Mouse (Mus musculus): Measurements from ENCODE around the gene Plac1. TPM values are rescaled to one million over a fixed set of nuclear protein-coding genes. Genes with fewer than 3 reads are reported as not detected.

Gene Plac1
- polyA plus RNA-seq, 1 experiment from 2014 or later: 0.26 TPM

- Histone ChIP-seq H3K27ac (ENCODE audit: low read depth) (no peak overlapping the region), H3K4me1 (ENCODE audit: insufficient read depth) (peaks cover 3% of the 10 kb centered on the region; the same call in 1 of the 2 replicates), H3K4me3 (ENCODE audit: low read depth, low read length) (no peak overlapping the region), H3K9ac (replicated peaks) (no peak overlapping the region), H3K4me2 (ENCODE audit: low read depth, low read length) (no peak overlapping the region), H3K36me3 (replicated peaks; ENCODE audit: insufficient read depth, low read length) (no peaks in the 10 kb centered on the region), H3K9me3 (ENCODE audit: low read length) (no peaks in the 10 kb centered on the region), H3K27me3 (ENCODE audit: insufficient read depth, low read length) (peaks cover 3% of the 10 kb centered on the region; the same call in 1 of the 2 replicates)
- WGBS (ENCODE audit: insufficient replicate concordance): 68% methylated on average over 2 of the region's 2 CpGs
- DNase-seq (no peak), ATAC-seq (no peak)
- TF ChIP-seq CTCF (IDR thresholded peaks at IDR 0.05; ENCODE audit: low read depth) (no peak), EP300 (IDR thresholded peaks at IDR 0.05; ENCODE audit: low read depth) (no peak)
Measured at GRCm38 (mm10) chrX:53093381-53093780, 146.5 kb downstream of the Plac1 start.

GRCm38 (mm10) chrX:53088663-53089292 is 151.1 kb downstream of the Plac1 start:
- no peaks in the 10 kb centered on the region for H3K36me3 ChIP-seq (replicated peaks; ENCODE audit: insufficient read depth, low read length)
- no peak overlapping the region for H3K4me3 ChIP-seq (ENCODE audit: low read depth, low read length)
- H3K9ac ChIP-seq (replicated peaks): no peak overlapping the region
- peak; percentile 77 for ATAC-seq
- H3K4me2 ChIP-seq (ENCODE audit: low read depth, low read length): no peak overlapping the region
- no peaks in the 10 kb centered on the region for H3K9me3 ChIP-seq (ENCODE audit: low read length)
- WGBS (ENCODE audit: insufficient replicate concordance): 66% methylated on average over 5 of the region's 5 CpGs
- peaks cover 3% of the 10 kb centered on the region; the same call in 1 of the 2 replicates for H3K4me1 ChIP-seq (ENCODE audit: insufficient read depth)
- TF ChIP-seq EP300 (IDR thresholded peaks at IDR 0.05; ENCODE audit: low read depth): peak; percentile 87
- TF ChIP-seq CTCF (IDR thresholded peaks at IDR 0.05; ENCODE audit: low read depth): no peak
- no peak overlapping the region for H3K27ac ChIP-seq (ENCODE audit: low read depth)
- no peaks in the 10 kb centered on the region; the same call in 1 of the 2 replicates for H3K27me3 ChIP-seq (ENCODE audit: insufficient read depth, low read length)
- DNase-seq: no peak

- Histone ChIP-seq H3K9ac (replicated peaks) (no peak overlapping the region), H3K27ac (ENCODE audit: low read depth) (no peak overlapping the region), H3K4me1 (ENCODE audit: insufficient read depth) (peaks cover 3% of the 10 kb centered on the region; the same call in 1 of the 2 replicates), H3K9me3 (ENCODE audit: low read length) (no peaks in the 10 kb centered on the region), H3K4me2 (ENCODE audit: low read depth, low read length) (no peak overlapping the region), H3K36me3 (replicated peaks; ENCODE audit: insufficient read depth, low read length) (no peaks in the 10 kb centered on the region), H3K4me3 (ENCODE audit: low read depth, low read length) (no peak overlapping the region), H3K27me3 (ENCODE audit: insufficient read depth, low read length) (no peaks in the 10 kb centered on the region)
- DNase-seq: no peak
- no peak for ATAC-seq
- TF ChIP-seq CTCF (IDR thresholded peaks at IDR 0.05; ENCODE audit: low read depth): no peak
- TF ChIP-seq EP300 (IDR thresholded peaks at IDR 0.05; ENCODE audit: low read depth): no peak
- WGBS (ENCODE audit: insufficient replicate concordance): 82% methylated on average over 1 of the region's 1 CpGs
Measured at GRCm38 (mm10) chrX:53087202-53087601, 152.7 kb downstream of the Plac1 start.

- Histone ChIP-seq H3K4me2 (ENCODE audit: low read depth, low read length) (no peak overlapping the region), H3K36me3 (replicated peaks; ENCODE audit: insufficient read depth, low read length) (no peaks in the 10 kb centered on the region), H3K27me3 (ENCODE audit: insufficient read depth, low read length) (no peaks in the 10 kb centered on the region), H3K9me3 (ENCODE audit: low read length) (no peaks in the 10 kb centered on the region), H3K4me3 (ENCODE audit: low read depth, low read length) (no peak overlapping the region), H3K9ac (replicated peaks) (no peak overlapping the region), H3K4me1 (ENCODE audit: insufficient read depth) (peaks cover 3% of the 10 kb centered on the region; the same call in 1 of the 2 replicates), H3K27ac (ENCODE audit: low read depth) (no peak overlapping the region)
- ATAC-seq (no peak), DNase-seq (no peak)
- WGBS (ENCODE audit: insufficient replicate concordance): 81% methylated on average over 5 of the region's 5 CpGs
- TF ChIP-seq CTCF (IDR thresholded peaks at IDR 0.05; ENCODE audit: low read depth): no peak
- TF ChIP-seq EP300 (IDR thresholded peaks at IDR 0.05; ENCODE audit: low read depth): no peak
Measured at GRCm38 (mm10) chrX:53085559-53085958, 154.4 kb downstream of the Plac1 start.

GRCm38 (mm10) chrX:53064406-53064805 is 175.5 kb downstream of the Plac1 start:
- Histone ChIP-seq H3K4me2 (ENCODE audit: low read depth, low read length) (no peak overlapping the region), H3K27me3 (ENCODE audit: insufficient read depth, low read length) (peaks cover 6% of the 10 kb centered on the region), H3K9ac (replicated peaks) (no peak overlapping the region), H3K4me1 (ENCODE audit: insufficient read depth) (no peaks in the 10 kb centered on the region), H3K27ac (ENCODE audit: low read depth) (no peak overlapping the region), H3K4me3 (ENCODE audit: low read depth, low read length) (no peak overlapping the region), H3K36me3 (replicated peaks; ENCODE audit: insufficient read depth, low read length) (no peaks in the 10 kb centered on the region), H3K9me3 (ENCODE audit: low read length) (no peaks in the 10 kb centered on the region)
- 68% methylated on average over 3 of the region's 3 CpGs for WGBS (ENCODE audit: insufficient replicate concordance)
- DNase-seq (no peak), ATAC-seq (no peak)
- TF ChIP-seq CTCF (IDR thresholded peaks at IDR 0.05; ENCODE audit: low read depth) (no peak), EP300 (IDR thresholded peaks at IDR 0.05; ENCODE audit: low read depth) (no peak)

- 33% methylated on average over 11 of the region's 11 CpGs for WGBS (ENCODE audit: insufficient replicate concordance)
- Histone ChIP-seq H3K27ac (ENCODE audit: low read depth) (no peak overlapping the region), H3K27me3 (ENCODE audit: insufficient read depth, low read length) (peaks cover 19% of the 10 kb centered on the region)
Measured at GRCm38 (mm10) chrX:53059426-53060007, 180.4 kb downstream of the Plac1 start.

More at GRCm38 (mm10) chrX:53059426-53060007, 180.4 kb downstream of the Plac1 start:
- peak overlapping the region; percentile 68; the same call in 1 of the 2 replicates for H3K4me3 ChIP-seq (ENCODE audit: low read depth, low read length)
- no peaks in the 10 kb centered on the region for H3K9me3 ChIP-seq (ENCODE audit: low read length)
- H3K4me1 ChIP-seq (ENCODE audit: insufficient read depth): peaks cover 3% of the 10 kb centered on the region; the same call in 1 of the 2 replicates
- ATAC-seq (no peak), DNase-seq (no peak)
- no peak overlapping the region for H3K9ac ChIP-seq (replicated peaks)
- H3K4me2 ChIP-seq (ENCODE audit: low read depth, low read length): peak overlapping the region; percentile 78; the same call in 1 of the 2 replicates
- no peak for TF ChIP-seq CTCF (IDR thresholded peaks at IDR 0.05; ENCODE audit: low read depth)
- no peak for TF ChIP-seq EP300 (IDR thresholded peaks at IDR 0.05; ENCODE audit: low read depth)
- no peaks in the 10 kb centered on the region for H3K36me3 ChIP-seq (replicated peaks; ENCODE audit: insufficient read depth, low read length)
